Mouse (Mus musculus) lung, postnatal 14 days (tissue): ENCODE results near the gene Ppp1r12c.
A peak's percentile ranks its signal among the peaks of the same experiment; 100 is the strongest.

ENCODE experiments used
- DNase-seq: peaks from one replicate; pipeline ENCODE4 v3.0.0; 2021

Gene Ppp1r12c

DNA sequence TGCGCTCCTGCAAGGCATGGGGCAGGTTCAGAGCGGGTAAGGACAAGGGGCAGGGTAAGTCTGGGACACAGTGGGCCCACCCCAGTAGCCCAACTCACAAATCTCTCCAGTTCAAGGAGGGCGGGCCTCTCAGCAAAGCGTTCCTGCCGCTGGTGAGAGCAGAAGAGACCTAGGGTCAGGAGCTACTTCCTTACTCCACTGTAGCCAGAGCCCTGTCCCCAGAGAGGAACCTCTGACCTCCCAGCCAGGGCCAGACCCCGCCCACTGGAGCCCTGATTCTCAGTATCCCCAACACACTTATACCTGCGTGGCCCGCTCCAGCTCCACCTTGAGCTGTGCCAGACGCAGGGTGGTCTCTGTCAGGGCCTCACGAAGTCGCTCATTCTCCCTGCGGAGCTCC, 19.2 kb downstream of the Ppp1r12c start:
- no peak for DNase-seq

- peak; percentile 49 for DNase-seq
Observed at GRCm38 (mm10) chr7:4479674-4480073, 21.8 kb downstream of the Ppp1r12c start.

DNA sequence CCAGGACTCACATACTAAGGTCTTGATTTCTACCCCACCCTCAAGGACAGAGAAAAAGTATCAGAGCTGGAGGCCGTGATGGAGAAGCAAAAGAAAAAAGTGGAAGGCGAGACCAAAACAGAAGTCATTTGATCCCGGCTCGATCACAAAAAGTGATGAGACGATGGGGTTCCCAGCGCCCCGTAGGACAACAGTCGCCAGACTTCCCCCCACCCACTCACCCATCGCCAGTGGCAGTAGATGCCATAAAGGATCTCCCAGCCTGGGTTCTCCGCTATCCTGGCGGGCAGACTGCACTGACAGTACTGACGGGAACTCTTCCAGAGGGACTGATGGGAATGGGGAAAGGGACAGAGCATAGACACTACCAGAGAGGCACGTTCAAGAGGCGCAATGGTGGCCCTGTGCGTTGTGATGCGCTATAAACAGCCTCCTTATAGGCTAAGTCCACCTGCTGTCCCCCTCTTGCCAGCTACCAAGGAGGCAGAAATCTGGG, 22.6 kb downstream of the Ppp1r12c start:
- DNase-seq = no peak

- peak; percentile 77 for DNase-seq
Observed at GRCm38 (mm10) chr7:4478021-4478795, 23.3 kb downstream of the Ppp1r12c start.

DNA sequence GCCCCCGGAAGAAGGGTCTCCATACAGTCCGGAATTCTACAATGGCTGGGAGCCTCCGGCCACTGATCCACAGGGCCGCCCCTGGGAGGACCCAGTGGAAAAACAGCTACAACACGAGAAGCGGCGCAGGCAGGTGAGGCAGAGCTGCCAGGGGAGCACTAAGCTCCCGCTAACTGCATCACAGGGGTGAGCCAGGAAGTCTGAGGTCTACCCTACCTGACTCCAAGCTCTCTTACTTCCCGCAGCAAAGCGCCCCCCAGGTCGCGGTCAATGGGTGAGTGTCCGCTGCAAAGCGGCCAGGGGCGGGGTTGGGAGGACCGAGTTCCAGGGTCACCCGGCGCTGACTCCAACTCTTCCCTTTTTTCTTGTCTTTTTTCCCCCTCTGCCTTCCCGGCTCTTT, 27.5 kb downstream of the Ppp1r12c start:
- no peak for DNase-seq

DNA sequence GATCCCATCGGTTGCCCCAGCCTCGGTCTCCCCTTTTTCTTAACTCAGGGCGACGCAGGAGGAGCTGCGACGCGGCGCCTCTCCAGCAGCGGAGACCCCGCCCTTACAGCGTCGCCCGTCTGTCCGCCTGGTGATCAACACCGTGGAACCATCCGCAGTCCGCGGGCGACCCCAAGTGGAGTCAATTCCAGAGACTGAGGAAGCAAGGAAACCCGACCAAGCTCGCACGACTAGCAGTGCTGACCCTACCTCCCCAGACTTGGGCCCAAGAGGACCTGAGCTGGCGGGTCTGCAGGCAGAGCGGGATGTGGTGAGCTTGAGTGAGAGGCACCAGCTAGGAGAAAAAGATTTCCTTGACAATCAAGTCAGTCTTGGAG, 30.3 kb downstream of the Ppp1r12c start:
- DNase-seq = peak; percentile 89

GRCm38 (mm10) chr7:4470275-4471178, 31.0 kb downstream of the Ppp1r12c start:
- peak; percentile 80 for DNase-seq

DNA sequence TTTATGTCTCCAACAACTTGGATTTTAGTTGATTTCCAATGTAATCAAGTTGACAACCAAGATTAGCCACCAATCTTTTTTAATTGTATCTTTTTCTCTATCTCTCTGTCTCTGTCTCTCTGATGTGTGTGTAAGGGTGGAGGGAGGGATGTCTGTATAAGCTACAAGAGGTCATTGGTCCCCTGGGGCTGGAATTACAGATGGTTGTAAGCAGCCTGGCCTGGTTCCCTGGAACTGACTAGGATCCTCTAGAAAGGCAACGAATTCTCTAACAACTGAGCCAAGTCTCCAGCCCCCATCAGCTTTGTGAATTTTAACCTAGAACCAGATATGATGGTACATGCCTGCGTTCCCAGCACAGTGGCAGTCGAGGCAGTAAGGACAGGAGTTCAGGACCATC, 33.7 kb downstream of the Ppp1r12c start:
- no peak for DNase-seq

DNA sequence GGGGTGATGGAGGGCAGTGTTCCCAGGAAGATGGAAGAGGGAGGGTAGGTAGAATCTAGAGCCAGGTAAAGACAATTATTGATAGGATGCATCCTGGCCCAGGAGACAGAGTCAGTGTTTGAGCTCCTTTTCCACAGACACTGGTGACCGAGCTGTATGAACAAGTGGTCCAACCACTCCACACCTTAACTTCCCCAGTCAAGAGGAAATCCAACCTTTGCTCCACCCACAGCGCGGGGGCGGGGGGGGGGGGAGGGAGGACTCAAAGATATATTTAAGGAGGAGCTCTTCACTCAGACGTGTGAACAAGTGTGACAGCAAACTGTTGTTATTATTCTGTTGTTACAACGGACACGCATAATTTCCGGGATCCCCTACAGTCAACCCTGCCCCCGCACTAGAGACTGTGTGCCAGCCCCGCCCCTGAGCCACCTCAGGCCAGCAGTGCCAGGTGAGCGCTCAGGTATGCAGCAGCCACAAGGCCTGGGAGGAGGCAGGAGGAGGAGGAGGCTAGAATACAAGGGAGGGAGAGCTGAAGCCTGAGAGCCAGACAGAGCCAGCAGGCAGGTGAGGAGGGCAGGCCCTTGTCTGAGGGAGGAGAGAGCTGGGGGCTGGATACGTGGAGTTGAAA, 37.2 kb downstream of the Ppp1r12c start:
- peak; percentile 74 for DNase-seq

DNA sequence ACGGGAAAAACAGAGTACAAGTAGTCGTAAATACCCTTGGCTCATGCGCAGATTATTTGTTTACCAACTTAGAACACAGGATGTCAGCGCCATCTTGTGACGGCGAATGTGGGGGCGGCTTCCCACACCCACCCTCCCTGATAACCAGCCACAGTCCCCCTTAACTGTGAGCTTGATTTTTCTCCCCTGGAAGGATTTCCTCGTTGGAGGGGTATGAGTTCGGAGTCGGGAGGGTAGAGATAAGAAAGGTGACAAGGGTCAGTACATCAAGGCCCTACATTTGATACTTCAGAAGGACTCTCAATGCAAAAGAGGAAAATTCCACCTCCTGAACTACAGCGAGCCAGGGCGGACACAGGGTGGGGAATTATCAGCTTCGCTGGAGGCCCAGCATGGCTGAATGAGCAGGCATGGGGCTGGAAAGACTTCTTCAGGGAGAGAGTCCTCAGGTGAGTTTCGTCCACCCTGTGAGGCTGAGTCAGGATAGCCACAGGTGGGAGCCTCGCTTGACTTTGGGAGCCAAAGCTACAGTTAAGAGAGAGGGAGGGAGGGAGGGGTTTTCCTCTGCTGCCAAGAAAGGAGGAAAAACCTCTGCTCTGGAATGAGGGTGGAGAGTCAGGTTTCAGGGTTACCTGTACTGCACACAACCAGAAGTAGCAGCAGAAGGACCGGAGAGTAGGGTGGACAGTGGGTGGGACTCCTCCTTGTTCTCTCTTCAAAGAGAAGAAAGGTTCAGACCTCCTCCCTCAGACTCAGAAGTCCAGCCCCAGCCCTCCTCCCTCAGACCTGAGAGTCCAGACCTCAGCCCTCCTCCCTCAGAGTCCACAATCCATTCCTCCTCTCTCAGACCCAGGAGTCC, 40.7 kb downstream of the Ppp1r12c start, which contains the start of gene Eps8l1:
TSS of gene Eps8l1 (plus strand) at position 99 of the 859 bp plus-strand sequence.
- DNase-seq = peak; percentile 39

DNA sequence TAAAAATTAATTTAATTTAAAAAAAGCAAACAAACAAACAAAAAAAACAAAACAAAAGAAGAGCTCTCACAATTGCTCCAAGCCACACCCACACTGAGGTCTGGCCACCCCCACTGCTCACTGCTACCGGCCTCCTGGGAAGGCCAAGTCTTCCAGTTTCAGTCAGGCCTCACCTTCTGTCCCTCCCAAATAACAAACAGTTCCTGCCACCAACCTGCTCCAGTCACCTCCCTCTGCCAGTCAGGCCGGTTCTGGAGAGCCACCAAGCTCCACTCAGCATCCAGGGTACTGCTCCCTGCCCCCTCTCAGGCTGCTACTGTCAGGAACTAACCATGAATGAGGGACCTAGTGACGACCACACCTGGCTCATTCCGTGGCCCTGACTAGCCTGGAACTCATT, 48.8 kb downstream of the Ppp1r12c start:
- DNase-seq = peak; percentile 51

DNA sequence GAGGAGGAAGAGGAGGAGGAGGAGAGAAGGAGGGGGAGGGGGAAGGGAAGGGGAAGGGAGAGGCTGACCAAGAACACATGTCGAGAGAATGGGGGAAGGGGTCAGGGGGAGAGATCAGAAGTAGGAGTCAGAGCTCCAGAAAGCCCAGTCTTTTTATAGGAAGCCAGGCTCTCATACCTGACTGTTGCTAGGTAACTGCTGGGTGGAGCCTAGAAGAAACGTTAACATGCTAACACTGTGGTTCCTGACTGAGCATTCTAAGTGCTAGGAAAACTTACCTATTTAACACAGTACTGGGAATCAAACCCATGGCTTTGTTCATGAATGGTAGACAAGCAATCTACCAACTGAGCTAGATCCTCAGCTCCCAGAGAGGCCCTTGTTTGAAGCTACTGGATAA, 52.3 kb downstream of the Ppp1r12c start:
- DNase-seq = no peak

- DNase-seq = no peak
Observed at GRCm38 (mm10) chr7:4448439-4448838, 53.0 kb downstream of the Ppp1r12c start.

- no peak for DNase-seq
Observed at GRCm38 (mm10) chr7:4447138-4447537, 54.3 kb downstream of the Ppp1r12c start.

DNA sequence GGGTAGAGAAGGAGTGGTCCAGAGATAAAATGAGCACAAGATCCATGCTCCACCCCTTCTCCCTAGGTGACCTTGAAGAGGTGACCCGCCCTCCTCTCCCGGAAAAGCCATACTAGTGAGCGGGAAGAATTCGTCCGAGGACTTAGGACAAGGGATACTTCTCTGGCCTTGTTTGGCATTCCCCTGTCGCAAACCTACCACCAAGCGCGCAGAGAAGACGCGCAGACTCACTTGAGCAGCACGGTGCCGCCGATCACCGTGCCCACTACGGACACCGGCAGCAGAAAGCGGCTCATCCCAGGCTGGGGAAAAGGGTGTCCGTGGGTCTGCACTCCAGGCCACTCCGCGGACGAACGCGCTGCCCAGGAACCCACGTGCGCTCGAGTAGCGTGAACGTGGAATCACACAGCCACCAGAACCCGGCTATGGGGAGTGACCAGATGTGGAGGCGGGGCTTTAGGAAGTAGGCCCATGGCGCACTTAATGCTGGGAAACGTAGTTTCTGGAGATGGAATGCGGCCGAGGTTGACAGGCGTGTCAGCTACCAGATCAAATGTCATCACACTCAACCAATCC, 56.2 kb downstream of the Ppp1r12c start, which contains the start of gene Rdh13:
TSS of gene Rdh13 (minus strand) at position 434 of the 576 bp plus-strand sequence.
- peak; percentile 88 for DNase-seq

GRCm38 (mm10) chr7:4440549-4440948, 60.9 kb downstream of the Ppp1r12c start:
- DNase-seq = no peak

- no peak for DNase-seq
Observed at GRCm38 (mm10) chr7:4437721-4438120, 63.8 kb downstream of the Ppp1r12c start.

DNA sequence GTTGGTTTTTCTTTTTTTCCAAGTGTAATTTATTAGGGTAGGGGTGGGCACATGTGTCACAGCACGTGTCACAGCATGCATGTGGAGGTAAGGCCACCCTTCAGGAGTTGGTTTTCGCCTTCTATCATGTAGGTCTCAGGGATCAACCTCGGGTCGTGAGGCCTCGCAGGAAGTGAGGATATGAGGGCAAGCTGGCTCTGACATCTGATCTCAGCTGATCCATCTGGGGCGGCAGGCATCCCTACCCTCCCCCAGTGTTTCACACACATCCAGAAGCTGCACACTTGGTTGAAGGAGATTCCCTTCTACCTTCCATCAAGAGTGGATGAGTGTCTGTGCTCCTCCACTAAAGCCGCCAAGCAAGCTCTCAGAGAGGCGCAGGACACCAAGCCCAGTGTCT, 69.5 kb downstream of the Ppp1r12c start:
- DNase-seq = no peak

GRCm38 (mm10) chr7:4431548-4431947, 69.9 kb downstream of the Ppp1r12c start:
- peak; percentile 86 for DNase-seq
